Mouse (Mus musculus) thymus, postnatal 36 days (tissue): ENCODE measurements at regions not wholly inside any gene's neighbourhood (a gene's known extent, or its start where the extent isn't known, plus 50 kb on each side); places are given as distances from the start of the nearest gene placed in this dataset.

ENCODE experiments used
- DNase-seq, 2 experiments: peaks; one replicate each; pipeline ENCODE4 v3.0.0; 2022; ENCODE audit warnings: mixed read lengths in 2 of 2

DNA sequence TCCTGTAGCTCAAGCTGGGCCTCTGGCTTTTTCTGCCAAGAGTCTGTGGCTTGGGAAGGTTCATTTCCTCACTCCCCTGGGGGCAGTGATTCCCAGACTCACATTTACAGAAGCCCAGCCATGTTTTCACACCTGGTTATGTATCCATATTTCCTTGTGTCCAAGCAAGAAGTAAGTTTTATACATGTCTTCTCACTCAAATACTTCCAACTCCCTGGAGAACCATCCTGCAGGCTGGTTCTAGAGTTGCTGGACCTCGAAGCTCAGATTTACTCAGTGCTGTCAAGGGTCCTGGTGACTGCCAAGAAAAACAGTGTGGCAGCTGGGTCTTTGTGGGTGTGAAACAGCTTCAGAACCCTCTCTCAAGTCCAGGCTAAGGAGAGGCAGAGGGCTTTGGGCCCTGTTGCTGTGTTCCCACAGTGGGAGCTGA is 537.6 kb upstream of the Nrp1 start:
- no peak for DNase-seq

DNA sequence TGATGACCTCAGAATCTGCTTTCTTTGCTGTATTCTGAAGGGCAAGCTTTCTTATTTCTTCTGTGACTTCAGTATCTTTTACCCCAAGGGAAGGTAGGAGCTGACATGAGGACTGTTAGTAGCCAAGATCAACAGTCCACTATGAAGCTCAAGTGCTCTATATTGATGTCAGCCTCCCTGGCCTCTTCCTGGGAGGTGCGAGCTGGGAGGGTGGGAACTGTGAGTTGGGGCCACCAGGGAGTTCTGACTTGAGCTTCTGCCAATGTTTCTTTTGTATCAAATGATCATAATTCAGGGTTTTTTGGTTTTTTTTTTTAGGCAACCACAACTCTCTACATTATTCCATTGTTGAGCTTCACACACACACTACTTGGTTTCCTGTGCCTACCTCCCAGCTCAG is 536.8 kb upstream of the Nrp1 start:
- DNase-seq: no peak

DNA sequence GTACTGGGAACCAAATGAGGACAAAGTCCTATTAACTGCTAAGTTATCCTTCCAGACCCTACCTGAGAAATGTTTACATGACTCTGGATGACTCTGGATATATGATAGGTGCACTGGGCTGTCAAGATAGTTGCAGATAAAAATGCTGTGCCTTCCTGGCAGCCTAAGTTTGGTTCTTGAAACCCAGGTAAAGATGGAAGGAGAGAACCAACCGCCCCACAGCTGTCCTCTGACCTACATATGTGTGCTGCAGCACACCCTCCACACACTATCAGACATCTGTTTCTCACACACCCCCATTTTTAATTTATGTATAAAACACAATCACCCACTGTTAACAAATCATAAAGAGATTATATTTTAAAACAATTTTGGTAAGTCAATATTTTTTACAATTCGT is 533.4 kb upstream of the Nrp1 start:
- DNase-seq: peak; percentile 17 to 50

DNA sequence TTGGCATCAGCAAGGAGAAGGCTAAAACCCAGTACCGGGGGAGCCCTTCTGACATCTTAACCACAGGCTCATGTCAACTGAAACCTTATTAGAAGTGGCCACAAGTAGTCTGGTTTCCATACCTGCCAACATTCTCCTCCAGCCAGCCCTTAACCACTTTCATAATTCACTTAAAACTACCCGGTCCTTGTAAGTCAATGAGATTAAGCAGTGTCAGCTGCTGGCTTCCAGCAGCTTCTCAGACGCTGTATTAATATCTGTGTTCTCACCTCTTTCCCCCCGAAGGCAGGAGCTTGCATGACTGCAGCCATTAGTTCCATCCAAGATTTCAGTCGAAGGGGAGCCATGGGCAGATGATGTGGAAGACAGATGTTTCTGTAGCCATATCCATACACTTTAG is 530.6 kb upstream of the Nrp1 start:
- no peak for DNase-seq

DNA sequence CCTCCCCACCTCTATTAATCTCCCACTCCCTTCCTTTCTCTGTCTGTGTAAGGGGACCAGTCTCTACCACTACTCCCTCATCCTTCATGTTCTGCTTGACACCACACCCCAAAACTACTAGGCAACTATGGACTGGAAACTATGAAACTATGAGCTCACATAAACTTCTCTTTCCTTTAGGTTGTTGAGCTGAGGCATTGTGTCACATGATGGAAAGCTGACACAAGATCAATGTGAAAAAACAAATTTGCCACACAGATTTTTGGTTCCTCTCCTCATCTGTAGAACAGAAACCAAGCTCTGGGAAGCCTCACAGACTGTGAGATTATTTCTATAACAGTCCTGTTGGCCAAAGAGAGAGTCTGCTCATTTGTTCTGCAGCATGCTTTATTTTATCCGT is 528.7 kb upstream of the Nrp1 start:
- no peak for DNase-seq

DNA sequence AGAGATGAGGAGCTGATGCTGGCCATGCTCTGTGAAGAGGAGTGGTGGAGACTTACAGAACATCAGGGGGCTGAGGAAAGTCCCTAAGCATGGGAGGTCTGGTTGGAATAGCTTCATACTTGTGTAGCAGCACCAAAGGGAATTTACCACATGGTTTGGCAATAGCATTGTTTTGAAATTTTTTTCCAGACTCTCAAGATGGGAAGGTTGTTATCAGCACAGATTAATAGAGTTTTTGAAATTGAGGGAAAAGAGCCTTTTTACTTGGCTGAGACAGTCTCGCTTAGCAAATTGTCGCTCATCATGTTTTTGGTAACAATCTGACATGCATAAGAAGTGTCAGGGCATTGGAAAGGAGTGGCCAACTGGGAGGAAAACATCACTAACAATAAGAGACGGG is 524.4 kb upstream of the Nrp1 start:
- no peak for DNase-seq

DNA sequence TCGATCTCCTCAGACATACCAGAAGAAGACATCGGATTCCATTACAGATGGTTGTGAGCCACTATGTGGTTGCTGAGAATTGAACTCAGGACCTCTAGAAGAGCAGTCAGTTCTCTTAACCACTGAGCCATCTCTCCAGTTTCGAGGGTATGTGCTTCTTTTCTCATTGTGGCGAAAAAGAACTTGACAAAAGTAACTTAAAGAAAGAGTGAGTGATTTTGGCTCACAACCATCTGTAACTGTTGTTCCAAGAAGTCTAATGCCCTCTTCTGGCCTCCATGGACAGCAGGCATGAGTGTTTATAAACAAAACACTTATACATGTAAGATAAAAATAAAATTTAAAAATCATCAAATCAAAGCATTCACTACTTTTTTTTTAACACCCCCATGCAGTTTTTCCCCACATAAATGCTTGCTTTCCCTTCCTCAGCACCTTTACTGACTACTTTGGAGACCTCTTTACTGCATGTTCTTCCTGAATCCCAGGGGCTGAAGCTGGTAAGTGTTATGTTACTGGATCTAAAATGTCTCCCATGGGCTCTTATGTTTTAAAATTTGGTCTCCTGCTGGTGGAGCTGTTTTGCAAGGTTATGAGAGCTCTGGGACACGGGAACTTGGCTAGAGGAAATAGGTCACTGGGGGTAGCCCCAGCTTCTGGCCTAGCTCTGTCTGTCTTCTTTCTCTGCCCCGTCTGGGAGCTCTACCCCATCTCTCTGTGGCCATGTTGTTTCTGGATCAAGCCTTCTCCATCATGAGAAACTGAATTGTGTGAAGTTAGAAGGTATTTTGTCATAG is 521.8 kb upstream of the Nrp1 start:
- no peak for DNase-seq

DNA sequence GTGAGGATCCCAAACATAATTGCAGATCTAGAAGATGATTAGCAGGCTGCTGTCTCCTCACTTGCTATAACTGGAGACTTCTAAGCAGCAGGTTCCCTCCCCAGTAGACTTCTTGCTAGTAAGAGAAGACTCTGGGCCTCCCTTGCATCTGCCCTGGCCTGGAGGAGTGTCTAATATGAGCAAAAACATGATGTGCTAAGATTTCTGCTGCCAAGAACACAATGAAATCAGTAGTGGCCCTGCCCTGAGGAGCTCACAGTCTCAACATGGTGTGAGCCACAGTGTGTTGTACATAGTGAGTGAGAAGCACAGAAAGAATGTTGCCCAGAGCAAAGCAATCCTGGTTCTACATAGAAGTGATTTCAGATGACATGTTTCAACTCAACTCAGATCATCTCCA is 520.1 kb upstream of the Nrp1 start:
- DNase-seq: no peak

DNA sequence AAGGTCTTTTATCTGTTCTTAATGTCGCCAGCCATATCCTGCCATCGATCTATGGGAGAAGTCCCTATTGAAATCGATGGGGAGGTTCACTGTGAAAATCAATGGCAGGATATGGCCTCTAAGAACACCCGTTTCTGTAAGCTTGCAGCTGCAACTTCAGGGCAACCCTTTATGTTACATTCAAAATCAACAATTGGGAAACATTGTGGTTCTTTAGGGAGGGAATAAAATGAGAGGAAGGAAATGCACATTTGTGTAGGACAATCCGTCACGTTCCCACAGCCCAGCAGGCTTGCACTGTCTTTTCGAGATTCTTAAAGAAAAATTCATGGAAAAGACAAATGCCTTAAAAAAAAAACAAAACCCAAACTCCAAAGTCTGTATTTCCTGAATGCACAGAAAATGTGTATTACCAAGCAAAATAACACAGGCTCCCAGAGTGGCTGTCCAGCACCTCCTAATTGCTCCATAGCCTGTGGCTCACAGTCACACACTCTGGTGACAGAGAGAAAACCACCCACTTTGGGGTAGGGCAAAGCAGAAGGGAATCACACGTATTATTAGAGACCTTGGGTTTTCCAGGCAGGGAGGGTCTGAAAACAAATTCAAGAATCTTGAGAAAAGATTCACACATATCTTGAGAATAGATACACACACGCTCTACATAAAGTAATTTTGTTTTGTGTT is 510.9 kb upstream of the Nrp1 start:
- no peak for DNase-seq

DNA sequence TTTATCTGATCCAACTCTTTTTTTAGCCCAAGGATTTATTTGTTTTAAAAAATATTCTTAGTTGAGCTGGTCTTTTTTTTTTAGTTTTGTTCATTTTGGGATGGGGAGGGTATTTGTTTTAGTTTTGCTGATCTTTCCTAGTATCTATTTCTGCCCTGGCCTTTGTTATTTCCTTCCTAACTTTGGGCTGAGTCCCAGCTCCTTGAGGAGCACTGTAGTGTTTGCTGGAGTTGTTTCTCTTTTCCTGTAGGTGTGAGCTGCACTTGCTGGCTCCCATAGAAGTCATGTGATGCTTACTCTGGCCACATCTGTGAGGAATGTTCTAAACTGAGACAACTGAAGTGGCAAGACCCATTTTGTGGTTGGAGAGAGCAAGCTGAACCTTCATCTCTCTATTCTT is 508.5 kb upstream of the Nrp1 start:
- no peak for DNase-seq

DNA sequence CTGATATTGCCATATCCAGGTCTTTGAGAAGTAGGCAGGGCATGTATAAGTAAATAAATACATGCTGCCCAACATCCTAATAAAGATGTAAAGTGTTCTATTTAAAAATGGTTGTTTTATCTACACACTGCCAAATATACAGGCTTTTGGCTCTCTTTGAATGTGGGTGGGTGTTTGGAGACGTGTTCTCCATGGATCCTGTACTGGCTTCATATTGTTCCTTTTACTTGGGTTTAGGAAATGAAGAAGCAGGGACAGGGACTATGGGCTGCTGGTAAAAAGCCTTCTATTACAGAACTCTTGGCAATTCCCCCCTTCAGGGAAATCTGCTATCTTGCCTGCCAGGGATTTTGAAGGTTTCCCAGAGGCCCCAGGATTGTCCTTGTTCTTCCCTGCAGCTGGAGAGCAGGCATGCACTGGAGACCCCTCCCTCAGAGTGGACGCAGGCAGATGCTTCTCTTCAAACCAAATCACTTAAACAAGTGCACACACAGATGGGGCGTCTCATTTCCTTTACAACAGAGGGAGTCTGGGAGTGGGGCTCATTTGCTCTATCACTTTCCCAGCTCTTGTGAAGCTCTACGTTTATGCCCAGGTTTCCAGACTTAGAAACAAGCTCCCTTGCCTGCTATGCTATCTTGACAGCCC is 502.6 kb upstream of the Nrp1 start:
- DNase-seq: no peak

DNA sequence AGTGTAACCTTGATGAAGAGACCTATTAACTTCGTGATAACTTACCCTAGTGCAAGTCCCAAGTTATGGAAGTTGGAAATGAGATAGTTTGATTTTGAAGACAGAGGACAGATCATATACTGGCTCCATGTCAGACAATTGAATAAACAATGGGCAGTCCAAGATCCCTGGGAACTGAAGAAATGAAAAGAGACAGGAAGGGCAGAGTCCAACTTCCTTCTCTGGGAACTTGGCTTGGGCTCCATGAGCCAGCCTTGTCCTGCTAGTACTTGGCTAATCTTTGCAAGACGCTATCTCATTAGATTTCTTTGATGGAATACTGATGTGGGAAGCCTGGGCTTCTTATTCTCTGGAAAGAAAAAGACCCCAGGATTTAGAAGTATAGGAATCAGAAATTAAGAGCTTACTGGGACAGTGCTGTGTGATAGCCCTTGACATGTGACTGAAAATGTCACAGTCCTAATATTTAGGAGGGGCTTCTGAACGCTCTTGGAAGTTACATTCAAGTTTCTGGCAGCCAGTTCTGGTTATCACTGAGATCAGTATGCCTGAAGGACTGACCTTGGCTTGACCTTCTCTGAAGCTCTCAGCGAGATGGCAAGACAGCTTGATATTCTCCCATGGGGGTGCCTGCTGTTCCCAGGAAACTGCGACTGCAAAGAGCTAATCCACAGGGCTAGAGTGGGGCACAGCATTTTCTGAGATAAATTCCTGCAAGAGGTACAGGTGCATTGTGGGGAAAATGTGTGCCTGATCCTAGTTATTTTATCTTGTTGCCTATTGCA is 501.9 kb upstream of the Nrp1 start:
- DNase-seq: no peak

DNA sequence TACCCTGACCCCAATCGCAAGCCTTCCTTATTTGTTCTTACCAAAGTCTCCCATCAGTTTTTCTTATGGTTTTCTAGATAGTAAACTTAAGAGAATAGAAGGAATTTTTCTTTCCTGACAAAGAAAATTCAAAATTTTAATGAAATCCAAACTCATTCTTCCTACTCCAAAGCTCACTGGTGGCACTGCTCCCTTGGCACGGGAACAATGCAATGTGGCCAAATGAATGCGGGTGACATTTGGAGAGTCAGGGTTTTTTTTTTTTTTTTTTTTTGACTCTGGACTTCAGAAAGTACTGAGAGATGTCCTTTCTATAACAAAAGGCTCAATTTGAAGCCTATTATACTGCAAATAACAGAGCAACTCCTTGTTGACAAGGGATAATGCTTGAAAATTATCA is 499.4 kb upstream of the Nrp1 start:
- DNase-seq: no peak

DNA sequence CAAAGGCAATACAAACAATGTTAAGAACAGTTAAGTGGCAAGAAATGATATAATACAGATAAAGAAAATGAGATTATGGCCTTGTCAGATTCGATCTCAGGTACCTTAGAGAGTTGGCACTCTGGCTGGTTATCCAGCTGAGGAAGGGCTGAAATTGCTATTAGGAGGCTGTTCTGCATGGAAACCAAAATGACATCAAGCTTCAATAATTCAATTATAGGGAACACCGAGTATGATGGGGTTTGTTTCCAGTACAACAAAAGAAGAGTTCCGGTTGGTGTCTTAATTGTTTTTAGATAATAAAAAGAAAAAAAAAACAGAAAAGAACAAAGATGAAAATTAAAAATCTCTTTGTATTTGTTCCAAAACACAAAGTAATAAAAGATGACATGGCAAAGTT is 498.0 kb upstream of the Nrp1 start:
- no peak for DNase-seq

DNA sequence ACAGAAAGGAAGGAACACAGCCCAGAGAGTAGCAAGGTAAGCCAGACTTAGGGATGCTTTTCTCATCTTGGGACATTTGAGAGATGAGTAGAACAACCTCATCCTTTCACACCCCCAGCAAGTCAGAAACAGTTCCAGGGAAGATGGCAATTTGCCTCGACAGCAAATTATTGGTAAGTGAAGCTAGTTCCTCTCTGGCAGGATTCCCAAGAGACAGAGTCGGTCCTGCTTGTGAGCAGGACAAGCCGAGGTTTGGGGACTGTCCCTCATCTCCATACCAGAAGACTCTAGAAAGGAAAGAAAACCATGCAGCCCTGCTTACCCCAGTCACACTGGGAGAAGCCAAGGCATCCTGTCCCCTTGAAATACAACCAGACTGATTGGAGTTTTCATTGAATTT is 497.5 kb upstream of the Nrp1 start:
- no peak for DNase-seq

DNA sequence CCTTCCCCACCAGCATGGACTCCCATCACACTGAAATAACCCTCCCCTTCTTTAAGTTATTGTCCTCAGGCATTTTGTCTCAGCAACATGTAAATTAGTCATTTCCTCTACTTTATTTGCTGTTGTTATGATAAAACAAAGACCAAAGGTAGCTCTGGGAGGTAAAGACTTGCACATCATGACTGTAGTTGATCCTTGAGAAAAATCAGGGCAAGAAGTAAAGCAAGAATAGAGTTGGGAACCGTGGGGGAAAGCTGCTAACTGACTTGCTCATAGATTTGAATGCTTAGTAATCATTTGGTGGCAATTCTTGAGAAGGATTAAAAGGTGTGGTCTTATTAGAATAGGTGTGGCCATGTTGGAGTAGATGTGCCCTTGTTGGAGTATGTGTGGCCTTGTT is 473.8 kb upstream of the Nrp1 start:
- DNase-seq: no peak

DNA sequence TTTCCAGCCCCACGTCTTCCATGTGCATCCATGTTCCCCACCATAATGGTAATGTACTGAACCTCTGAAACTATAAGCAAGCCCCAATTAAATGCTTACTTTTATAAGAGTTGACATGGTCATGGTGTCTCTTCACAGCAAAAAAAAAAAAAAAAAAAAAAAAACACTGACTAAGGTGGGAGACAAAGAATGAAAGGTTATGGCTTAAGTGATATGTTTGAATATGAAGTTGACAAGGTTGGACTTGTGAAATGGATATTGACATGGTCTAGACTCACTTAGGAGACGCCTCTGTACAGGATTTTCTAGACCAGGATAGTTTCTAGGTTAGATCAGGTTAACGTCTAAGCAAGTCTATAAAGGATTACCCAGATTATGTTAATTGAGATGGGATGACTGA is 473.2 kb upstream of the Nrp1 start:
- DNase-seq: no peak

DNA sequence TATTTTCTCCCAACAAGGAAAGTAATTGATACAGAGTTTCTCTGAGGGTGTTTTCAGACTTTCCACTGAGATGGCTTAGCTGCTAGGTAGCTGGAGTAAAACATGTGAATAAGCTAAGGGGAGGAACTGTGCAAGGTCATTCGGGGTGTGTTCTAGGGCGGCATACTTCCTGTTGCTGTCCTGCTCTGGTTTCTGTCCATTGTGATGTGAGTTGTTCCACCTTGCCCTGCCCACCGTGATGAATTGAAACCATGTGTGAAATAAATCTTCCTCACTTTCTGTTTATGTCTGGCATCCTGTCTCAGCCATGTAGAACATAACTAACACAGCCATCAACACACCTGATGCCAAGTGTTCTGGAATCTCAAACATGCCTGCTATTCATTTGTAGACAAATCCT is 472.6 kb upstream of the Nrp1 start:
- DNase-seq: no peak

DNA sequence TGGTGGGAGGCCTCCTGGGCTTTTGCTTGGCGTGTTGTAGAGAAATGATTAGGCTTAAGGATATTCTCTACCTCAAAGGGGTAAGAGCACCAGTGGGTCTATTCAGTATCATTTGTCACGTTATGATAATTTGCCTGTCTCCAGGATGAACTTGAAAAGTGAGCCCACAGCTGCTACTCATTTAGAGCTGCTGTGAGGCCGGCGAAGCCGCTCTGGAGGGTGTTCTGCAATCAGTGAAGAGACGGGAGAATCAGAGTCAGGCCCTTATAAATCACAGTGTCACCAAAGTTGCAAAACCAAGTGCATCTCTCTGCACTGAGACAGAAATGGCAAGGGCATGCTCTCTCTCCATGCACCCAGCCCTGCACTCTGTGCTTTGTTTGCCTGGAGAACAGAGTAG is 467.7 kb upstream of the Nrp1 start:
- no peak for DNase-seq

DNA sequence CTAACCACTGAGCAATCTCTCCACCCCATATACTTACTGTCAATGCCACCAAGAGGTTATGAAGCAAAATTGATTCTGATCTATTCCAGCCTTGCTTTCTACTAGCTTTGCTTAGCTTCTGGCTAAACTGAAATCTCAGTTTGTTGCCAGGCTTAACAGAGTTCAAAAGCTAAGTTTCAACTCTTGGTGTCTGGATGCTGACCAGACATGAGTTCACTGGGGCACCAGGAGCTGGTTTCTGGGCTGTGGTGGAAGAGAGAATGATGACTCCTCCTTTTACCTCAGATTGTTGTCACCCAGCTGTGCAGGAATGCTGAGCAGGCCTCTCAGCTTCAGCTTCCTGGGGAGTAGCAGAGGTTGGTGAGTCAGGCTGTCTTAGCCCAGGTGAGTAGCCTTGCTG is 464.1 kb upstream of the Nrp1 start:
- DNase-seq: no peak

DNA sequence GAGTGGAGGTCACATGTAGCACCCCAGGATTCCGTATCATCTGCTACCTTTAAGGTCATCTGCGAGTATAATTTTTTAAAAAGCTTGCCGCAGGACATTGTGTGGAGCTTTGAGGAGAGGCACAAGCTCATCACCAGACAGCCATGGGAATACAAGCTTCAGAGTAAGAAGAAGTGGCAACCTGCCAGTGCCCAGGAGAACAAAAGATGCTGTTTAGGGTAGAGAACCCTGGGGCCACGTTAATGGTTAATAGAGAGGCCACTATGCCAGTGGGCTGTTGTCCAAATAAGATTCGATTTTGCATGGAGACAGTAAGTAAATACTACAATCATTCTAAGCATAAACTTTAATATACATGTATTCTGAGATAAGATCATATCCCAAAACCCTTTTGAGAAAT is 450.0 kb upstream of the Nrp1 start:
- DNase-seq: no peak

DNA sequence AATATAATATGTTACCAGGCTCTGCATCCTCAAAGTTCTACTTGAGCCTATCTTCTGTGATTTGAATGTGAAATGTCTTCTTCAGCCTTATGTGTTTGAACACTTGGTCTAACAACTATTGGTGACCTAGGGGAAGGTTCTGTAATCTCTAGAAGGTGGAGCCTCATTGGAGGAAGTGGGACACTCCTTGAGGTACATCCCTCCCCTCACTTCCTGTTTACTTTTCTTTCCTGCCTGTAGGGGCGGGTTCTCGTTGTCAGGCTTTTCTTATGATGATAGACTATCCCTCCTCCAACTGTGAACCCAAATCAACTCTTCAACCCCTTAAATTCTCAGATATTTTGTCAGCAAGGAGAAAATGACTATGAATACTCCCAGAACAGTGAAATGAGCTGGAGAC is 448.8 kb upstream of the Nrp1 start:
- DNase-seq: no peak

DNA sequence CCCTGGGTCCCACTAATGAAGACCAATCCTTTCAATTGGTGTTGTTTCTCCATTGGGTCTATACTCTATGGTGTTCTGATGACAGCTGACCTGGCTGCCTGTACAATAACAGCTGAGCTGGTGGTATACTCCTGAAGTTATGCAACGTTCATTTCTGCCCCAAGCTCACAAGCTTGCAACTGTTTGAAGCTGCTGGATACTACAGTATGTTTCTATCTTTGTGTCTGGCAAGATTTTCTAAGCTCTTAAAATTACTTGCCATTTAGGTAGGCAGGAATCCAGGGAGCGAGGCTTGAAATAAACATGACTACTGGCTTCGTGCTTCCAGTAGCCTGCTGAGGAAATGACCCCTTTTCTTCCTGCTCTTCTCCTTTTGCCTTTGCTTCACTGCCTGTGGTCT is 444.3 kb upstream of the Nrp1 start:
- no peak for DNase-seq

DNA sequence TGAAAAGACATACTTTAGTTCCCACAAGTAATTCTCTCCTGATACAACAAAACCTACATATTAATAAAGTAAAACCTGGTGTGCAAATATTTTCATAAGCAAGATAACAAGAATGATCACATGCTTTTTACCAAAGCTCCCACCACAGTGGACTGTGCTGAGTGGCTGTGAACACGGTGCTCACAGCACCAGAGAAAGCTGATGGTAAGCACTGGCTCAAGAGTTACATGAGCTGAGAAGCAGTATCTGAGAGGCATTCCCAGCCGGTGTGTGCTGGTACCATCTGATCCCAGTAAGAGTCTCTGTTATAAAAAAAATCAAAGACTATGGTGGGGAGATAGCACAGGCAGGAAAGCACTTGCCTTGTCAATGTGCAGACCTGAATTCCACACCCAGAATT is 443.5 kb upstream of the Nrp1 start:
- no peak for DNase-seq
